Mouse (Mus musculus) ES-E14 (cell line): ENCODE measurements around the gene Actn2.

Experiments
- CHD2 ChIP-seq: IDR thresholded peaks from 2 replicates; pipeline ENCODE4 v1.6.1; 2014; ENCODE audit warnings: mild to moderate bottlenecking, low read depth, low read length, inconsistent platforms
- HCFC1 ChIP-seq: IDR thresholded peaks from 2 replicates; pipeline ENCODE4 v1.6.1; 2012; ENCODE audit warnings: low read length, inconsistent platforms, borderline replicate concordance; ENCODE audit not compliant: insufficient read depth
- MAFK ChIP-seq: IDR thresholded peaks from 2 replicates; pipeline ENCODE4 v1.6.1; 2014; ENCODE audit warnings: mild to moderate bottlenecking, low read depth, low read length, inconsistent platforms; ENCODE audit not compliant: insufficient read depth
- ZC3H11A ChIP-seq: IDR thresholded peaks from 2 replicates; pipeline ENCODE4 v1.6.1; 2012; ENCODE audit warnings: low read depth, mild to moderate bottlenecking, inconsistent platforms, low read length, borderline replicate concordance
- ZNF384 ChIP-seq: IDR thresholded peaks from 2 replicates; pipeline ENCODE4 v1.6.1; 2012; ENCODE audit warnings: low read depth, low read length, inconsistent platforms

GRCm38 (mm10) chr13:12267097-12267496 lies 73.5 kb downstream of the Actn2 start:
- no peak for TF ChIP-seq CHD2
- TF ChIP-seq ZNF384, result no peak
- TF ChIP-seq MAFK, result no peak
- no peak for TF ChIP-seq ZC3H11A
- TF ChIP-seq HCFC1, result no peak
